Mouse (Mus musculus) urinary bladder, postnatal 4 days (tissue): Measurements from ENCODE around the gene Gamt.
"Not testable (repeated sequence)": the region's sequence is repeated elsewhere in the genome, so short reads cannot be mapped to it uniquely, and the experiment has no call there.

Experiments used
- DNase-seq, 2 experiments: peaks; one replicate each; pipeline ENCODE4 v3.0.0; 2021 to 2022; ENCODE audit warnings: low spot score in 2 of 2

Gamt gene

GRCm38 (mm10) chr10:80227877-80228775 is 32.7 kb downstream of the Gamt start:
- DNase-seq: no peak

GRCm38 (mm10) chr10:80227166-80227539 is 33.7 kb downstream of the Gamt start:
- DNase-seq: no peak

- DNase-seq: peak; percentile 99
Measured at GRCm38 (mm10) chr10:80226416-80227165, 34.2 kb downstream of the Gamt start, which contains the start of gene Mum1. Gene Mum1 (plus strand): TSS chr10:80226434.

GRCm38 (mm10) chr10:80226071-80226415 is 34.8 kb downstream of the Gamt start:
- no peak for DNase-seq

GRCm38 (mm10) chr10:80223137-80223536 is 37.7 kb downstream of the Gamt start:
- DNase-seq: not testable (repeated sequence)

GRCm38 (mm10) chr10:80220676-80221075 is 40.1 kb downstream of the Gamt start:
- DNase-seq: no peak

- DNase-seq: no peak
Measured at GRCm38 (mm10) chr10:80215048-80215772, 45.6 kb downstream of the Gamt start.

- not testable (repeated sequence) for DNase-seq
Measured at GRCm38 (mm10) chr10:80211547-80212103, 49.2 kb downstream of the Gamt start.

- DNase-seq: no peak
Measured at GRCm38 (mm10) chr10:80208841-80209371, 51.9 kb downstream of the Gamt start.

GRCm38 (mm10) chr10:80208248-80208647 is 52.6 kb downstream of the Gamt start:
- no peak for DNase-seq
